Mouse (Mus musculus): ENCODE measurements at regions not wholly inside any gene's neighbourhood (a gene's known extent, or its start where the extent isn't known, plus 50 kb on each side); places are given as distances from the start of the nearest gene placed in this dataset.

DNA sequence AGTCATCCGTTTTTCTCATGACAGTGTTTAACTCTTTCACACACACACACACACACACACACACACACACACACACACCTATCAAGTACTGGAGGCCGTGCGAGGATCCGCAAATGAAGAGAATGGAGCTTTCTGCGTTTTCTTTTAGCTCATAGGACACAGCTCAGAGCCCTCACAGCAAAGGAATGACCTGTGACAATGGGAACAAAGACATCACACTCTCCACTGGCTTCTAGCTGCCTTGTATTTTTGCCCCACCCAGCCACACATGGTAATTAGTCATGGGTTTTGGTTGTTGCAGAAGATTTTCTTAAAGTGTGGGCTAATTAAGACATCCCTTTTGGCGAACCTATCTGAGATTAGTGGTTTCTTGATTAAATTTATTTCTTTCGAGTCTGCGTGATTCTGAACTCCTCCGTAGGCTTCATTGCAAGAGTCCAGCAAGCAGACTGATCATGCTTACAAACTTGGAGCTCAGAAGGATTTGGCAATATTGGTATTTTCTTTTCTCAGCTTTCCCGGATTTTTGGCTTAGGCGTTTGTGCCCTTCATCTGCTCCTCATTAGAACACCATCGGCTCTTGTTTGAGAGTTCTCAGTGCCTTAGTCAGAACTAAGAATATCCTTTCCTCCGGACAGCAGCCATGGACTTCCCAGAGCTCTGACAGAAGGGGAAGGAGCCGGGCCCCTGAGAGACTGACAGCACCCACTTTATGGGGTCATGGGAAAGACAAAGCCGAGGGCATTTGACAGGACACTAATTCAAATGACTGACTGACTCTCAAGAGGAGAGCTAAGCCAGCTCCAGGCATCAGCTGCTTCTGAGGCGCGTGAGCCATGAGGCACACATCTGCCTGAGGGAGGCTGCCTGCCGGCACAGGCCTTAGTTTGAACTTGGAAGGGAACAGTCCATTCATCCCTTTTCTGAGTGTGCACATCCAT is 158.8 kb downstream of the Cxcl12 start:
- in situ Hi-C loops (cut with MboI; ENCODE audit: unreplicated experiment in 2 of 2): no loop called here

DNA sequence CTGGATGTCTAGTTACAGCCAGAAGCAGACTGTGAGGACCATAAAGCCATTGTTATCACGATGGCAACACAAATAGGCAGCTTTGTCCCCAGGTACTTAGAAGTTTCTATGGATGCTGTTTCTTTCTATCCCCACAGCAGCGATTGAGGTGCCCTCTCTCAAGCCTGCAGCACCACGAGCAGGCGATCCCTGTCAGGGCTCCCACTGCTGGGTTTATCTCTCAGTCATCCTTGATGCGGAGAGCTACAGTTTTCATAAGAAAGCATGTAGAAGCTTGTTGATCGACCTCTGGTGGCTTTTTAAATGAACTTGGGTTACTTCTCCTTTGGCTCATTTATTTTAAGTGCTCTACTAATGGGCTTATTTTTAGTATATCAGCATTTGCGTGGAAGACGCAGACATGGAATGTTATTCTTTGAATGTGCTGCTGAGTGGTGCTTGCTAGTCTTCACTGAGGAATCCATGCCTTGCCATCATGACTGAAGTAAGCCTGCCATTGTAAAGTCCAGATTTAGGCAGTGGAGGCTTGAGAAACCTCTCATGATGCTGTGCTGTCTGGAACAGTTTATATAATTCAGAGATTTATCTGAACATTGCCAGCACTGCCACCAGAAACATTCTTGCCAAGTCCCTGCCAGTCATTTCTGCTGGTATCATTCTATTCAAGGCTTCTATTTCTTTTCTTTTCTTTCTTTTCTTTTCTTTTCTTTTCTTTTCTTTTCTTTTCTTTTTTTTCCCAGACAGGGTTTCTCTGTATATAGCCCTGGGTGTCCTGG is 161.0 kb downstream of the Cxcl12 start:
- in situ Hi-C loops (cut with MboI; ENCODE audit: unreplicated experiment in 2 of 2): no loop called here

DNA sequence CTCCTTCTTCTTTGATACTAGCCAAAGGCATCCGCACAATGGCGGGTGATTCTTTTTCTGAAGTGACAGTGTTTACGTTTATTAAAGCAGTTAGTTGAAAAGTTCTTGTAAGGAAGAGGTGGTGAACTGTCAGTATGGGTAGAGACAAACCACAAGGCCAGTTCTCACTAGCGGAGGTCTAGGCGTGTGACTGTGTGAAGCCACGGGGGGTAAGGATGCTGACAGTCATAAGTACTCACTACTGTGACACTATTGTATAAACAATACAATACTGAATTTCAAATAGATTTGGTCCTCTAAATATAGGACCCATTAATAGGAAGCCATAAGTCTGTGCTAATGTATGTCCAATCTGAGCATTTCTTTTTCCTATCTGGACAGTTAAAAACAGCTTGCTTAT is 161.9 kb downstream of the Cxcl12 start:
- in situ Hi-C loops (cut with MboI; ENCODE audit: unreplicated experiment in 2 of 2): no loop called here

- in situ Hi-C loops (cut with MboI; ENCODE audit: unreplicated experiment in 2 of 2): no loop called here
Observed at GRCm38 (mm10) chr6:117330726-117331360, 162.5 kb downstream of the Cxcl12 start.

DNA sequence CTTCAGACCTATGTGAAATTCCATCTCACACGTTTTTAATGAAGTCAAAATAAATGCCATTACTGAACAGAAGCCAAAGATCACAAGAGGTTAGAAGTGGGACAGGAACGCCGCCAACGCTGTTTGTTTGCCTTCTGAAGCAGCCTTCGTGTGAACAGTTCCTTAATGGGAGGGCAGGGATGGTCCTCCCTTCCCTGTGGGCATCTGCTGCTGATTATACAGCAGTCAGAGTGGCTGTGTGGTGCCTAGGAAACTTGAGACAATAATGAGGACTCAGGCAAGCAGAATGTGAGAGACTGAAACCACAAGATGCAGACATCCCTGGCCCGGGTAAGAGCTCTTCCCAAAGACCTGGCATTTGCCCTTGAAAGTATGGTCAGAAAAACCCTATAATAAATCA is 164.3 kb downstream of the Cxcl12 start:
- in situ Hi-C loops (cut with MboI; ENCODE audit: unreplicated experiment in 2 of 2): no loop called here

GRCm38 (mm10) chr6:117342123-117342522 is 173.8 kb downstream of the Cxcl12 start:
- in situ Hi-C loops (cut with MboI; ENCODE audit: unreplicated experiment in 2 of 2): no loop called here

DNA sequence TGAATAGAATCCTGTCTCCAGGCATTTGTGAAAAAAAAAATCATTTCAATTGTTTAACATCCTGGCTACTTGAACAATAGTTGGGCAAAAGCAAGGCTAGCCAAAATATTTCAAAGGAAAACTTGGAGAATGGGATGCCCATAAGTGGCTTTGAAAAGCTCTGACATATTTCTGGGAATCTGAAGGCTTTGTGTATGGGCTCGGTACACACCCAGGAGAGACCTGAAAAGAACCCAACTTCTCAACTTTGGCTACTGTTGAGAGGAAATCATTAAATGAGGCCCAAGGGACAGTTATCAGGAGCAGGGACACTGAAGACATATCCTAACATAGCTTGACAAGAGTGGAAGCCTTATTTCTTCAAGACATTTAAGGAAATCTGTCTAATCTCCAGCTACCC is 179.0 kb downstream of the Cxcl12 start:
- in situ Hi-C loops (cut with MboI; ENCODE audit: unreplicated experiment in 2 of 2): no loop called here

GRCm38 (mm10) chr6:117351846-117352245 is 183.5 kb downstream of the Cxcl12 start:
- in situ Hi-C loops (cut with MboI; ENCODE audit: unreplicated experiment in 2 of 2): no loop called here

- in situ Hi-C loops (cut with MboI; ENCODE audit: unreplicated experiment in 2 of 2): no loop called here
Observed at GRCm38 (mm10) chr6:117353091-117353490, 184.8 kb downstream of the Cxcl12 start.

DNA sequence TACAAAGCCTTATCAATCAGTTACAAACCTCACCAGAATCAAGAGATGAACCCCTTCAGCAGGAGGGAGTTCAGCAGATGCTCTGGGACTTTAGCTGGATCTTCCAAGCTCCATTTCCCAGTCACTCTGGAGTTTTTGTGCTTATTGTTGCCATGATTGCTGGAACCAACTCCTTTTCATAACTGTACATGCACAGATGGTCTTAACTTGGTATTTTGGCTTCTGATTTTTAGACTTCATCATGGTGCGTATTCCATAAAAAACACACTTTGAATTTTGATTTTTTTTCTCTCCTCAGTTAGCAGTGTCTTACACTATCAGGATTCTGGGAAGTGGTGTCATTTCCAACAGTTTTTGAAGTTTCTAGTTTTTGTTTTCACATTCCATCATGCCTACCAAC is 187.8 kb downstream of the Cxcl12 start:
- in situ Hi-C loops (cut with MboI; ENCODE audit: unreplicated experiment in 2 of 2): no loop called here

DNA sequence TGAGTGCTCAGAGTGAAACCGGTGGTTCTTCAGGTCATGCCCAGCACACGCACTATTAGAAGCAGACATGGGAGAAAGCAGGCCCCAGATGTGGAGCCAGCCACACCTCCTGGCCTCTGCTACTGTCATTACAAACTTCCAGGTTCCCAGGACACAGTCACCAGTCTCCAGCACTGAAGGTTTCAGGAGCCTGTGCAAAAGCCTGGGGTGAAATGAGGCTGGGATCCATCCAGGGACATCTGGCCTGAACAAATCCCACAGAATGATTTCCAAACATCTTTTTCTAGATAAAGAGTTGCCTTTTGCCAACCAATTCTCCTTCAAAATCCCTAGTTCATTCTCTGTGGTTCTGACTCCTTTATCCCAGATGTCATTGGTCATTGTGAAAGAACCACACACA is 191.1 kb downstream of the Cxcl12 start:
- in situ Hi-C loops (cut with MboI; ENCODE audit: unreplicated experiment in 2 of 2): no loop called here

DNA sequence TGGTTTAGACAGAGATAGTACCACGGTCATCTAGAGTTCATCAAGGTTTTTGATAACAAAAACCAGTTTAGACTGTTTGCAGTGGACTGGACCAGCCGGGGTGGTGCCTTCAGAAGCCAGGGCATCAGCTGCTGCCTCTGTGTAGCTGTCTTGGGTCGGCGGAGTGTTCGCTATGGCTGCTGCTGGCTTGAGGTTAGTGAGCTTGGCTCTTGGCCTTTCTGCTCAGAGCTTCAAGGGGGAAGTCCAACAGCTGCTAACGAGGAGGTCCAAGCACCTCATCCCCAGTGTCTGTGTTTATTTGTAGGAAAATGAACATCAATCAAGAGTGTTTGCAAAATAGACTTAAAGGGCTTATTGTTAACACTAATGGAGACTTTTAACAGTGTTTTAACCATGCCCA is 198.2 kb downstream of the Cxcl12 start:
- in situ Hi-C loops (cut with MboI; ENCODE audit: unreplicated experiment in 2 of 2): no loop called here

DNA sequence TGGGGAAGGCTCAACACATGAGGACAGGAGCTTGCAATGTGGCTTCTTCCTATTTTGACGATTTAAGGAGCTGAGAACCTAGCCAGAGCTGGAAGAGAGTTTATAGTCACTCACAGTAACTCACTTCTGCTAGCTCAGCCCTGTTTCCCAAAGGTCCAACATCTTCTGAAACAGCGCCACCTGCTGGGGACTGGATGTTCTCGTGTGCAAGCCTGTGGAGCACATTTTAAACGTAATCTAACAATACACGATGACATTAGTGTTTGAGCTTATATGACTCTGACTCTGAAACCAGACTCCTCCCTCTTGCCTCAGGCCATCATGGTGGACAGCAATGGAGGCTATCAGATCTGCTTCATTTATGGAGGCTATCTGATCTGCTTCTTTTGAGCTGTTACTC is 207.7 kb downstream of the Cxcl12 start:
- in situ Hi-C loops (cut with MboI; ENCODE audit: unreplicated experiment in 2 of 2): no loop called here

DNA sequence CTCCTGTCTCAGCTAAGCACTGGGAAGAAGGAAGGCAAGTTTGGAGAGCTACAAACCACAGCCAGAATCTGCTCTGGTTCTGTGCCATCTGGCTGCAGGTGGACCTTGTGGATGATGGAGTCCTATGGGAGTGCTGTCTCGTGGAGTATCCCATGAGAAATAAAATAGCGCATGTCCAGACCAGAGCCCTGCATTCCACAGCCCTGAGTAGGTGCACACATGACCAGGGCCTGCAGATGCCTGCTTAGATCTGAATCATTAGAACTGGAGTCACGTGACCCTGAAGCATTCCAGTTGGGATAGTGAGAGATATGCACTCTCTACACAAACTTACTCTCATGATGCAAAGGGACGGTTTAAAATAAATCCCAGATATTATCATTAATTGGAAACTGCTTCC is 211.6 kb downstream of the Cxcl12 start:
- in situ Hi-C loops (cut with MboI; ENCODE audit: unreplicated experiment in 2 of 2): no loop called here

GRCm38 (mm10) chr6:117390233-117390848 is 222.0 kb downstream of the Cxcl12 start:
- in situ Hi-C loops (cut with MboI; ENCODE audit: unreplicated experiment in 2 of 2): no loop called here

DNA sequence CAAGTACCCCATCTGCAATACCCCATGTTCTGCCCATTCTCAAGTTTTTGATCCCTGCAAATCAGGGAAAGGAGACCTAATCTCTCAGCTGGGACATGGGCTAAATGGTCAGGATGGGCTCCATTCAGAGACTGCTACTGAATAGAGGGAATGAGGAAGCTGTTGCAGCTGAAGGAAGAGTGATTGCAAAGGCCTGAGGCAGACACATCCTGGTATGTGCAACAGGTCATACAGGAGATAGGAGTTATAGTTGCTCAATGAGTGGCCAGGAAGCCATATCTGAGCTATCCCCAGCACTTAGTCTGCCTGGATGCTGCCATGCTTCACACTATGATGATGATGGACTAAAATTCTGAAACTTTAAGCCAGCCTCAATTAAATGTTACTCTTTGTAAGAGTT is 225.1 kb downstream of the Cxcl12 start:
- in situ Hi-C loops (cut with MboI; ENCODE audit: unreplicated experiment in 2 of 2): no loop called here

DNA sequence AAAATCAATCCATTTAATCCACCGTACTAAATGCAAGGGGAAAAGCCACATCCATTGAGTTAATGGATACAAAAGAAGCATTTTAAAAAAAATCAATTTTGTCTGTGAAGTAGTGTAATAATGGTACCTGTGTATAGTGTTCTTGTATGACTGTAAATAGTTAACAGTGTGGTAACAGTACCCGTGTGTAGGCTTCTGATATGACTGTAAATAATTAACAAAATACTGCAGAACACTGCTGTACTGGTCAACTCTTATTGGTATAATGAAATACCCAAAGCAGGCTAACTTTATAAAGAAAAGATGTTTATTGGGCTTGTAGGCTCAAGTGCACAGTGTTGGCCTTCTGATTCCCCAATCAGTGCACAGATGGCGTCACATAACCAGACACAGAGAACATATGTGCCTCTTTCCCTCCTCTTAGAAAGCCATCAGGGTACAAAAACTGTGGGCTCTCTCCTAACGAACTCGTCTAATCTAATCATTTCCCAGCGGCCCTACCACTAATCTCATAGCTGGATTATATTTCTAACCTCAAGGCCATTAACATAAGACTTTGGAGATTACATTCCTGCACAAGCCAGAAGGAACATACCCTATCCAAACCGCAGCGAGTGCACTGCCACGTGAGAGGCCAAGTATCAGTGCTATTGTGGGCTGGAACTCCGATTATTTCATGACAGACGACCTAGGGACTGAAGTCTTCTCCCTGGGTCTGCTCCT is 237.4 kb downstream of the Cxcl12 start:
- in situ Hi-C loops (cut with MboI; ENCODE audit: unreplicated experiment in 2 of 2): no loop called here

GRCm38 (mm10) chr6:117406312-117406595 is 237.9 kb downstream of the Cxcl12 start:
- in situ Hi-C loops (cut with MboI; ENCODE audit: unreplicated experiment in 2 of 2): no loop called here

GRCm38 (mm10) chr6:117406757-117407156 is 238.4 kb downstream of the Cxcl12 start:
- in situ Hi-C loops (cut with MboI; ENCODE audit: unreplicated experiment in 2 of 2): no loop called here

DNA sequence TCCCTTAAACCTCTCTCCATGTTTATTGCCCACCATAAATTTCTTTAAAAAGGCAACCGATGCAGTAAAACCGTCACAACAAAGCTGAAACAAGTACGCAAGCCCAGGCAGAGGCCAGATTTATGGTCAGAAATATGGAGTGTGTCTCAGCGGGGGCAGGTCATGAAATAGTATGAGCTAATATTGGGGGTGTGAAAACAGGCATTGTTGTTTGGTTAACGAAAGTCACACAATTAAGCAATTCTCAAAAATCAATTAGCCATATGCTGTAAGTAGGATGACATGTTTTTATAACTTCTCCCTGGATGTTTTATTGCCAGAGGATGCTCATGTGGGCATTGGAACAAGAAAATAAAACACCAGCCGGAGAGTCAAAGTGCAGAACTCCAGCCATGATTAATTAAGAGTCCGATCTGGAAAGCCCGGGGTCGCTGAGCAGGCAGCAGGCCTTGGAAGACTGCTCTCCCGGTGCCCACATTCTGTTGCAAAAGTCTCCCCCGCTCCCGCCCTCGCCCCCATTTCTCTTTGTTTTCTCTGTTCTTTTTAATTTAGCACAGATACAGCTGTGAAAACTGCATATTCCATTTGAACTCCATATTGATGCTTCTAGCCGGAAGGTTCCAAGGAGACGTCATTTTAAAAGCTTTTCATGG is 239.0 kb downstream of the Cxcl12 start:
- in situ Hi-C loops (cut with MboI; ENCODE audit: unreplicated experiment in 2 of 2): no loop called here

All from v-Abl transformed pro-B cells (cell line).